Mouse (Mus musculus): Measurements from ENCODE around the gene Klhl25.
A peak's percentile ranks its signal among the peaks of the same experiment; 100 is the strongest.
"Not testable (repeated sequence)": the region's sequence is repeated elsewhere in the genome, so short reads cannot be mapped to it uniquely, and the experiment has no call there.

The Klhl25 gene

GRCm38 (mm10) chr7:75873216-75873615, 25.1 kb downstream of the Klhl25 start:
- DNase-seq (ENCODE audit: low read depth, low spot score): no peak

DNA sequence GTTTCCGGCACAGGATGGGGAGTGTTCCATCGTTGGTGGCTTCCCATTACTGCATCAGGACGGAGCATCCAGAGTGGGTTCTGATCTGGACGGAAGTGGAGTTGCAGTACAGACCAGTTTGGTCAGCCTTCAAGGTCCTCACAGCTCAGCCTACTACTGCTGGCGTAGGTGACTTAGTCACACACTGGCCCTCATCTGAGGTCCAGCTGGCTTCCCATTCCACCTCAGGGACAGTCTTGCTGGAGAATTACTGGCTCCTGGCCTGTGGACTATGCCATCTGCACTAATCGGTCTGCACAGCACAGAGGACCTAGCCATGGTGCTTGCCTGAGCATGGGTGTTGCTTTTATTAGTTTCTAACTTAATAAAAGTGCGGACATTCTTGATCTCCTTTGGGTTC, 25.6 kb downstream of the Klhl25 start:
- DNase-seq (ENCODE audit: low read depth, low spot score): no peak

GRCm38 (mm10) chr7:75879436-75879835, 31.3 kb downstream of the Klhl25 start:
- not testable (repeated sequence) for DNase-seq (ENCODE audit: low read depth, low spot score)

DNA sequence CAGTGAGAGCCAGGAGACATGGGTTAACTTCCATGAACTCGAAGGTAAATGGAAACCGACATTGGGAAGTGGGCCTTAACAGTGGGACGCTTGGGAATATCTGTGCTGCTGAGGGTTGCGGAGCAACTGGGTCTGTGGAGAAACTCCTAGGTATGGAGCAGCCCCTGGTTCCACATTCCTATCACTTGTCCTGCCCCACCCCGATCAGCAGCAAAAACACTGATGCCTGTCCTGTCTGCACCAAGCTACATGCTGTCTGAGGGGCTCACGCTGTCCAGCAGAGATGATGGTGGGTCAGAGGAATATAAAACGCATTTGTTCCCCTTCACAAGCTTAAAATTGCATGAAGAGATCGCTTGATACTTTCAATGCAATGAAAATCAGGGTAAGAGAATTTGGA, 32.1 kb downstream of the Klhl25 start:
- no peak for DNase-seq (ENCODE audit: low read depth, low spot score)

- peak; percentile 50 for DNase-seq (ENCODE audit: low read depth, low spot score)
These were observed 32.5 kb downstream of the Klhl25 start for GRCm38 (mm10) chr7:75880650-75881049.

GRCm38 (mm10) chr7:75881376-75881775, 33.3 kb downstream of the Klhl25 start:
- DNase-seq (ENCODE audit: low read depth, low spot score): no peak

- DNase-seq (ENCODE audit: low read depth, low spot score): no peak
These were observed 33.7 kb downstream of the Klhl25 start for GRCm38 (mm10) chr7:75881791-75882190.

GRCm38 (mm10) chr7:75891466-75891865, 43.4 kb downstream of the Klhl25 start:
- no peak for DNase-seq (ENCODE audit: low read depth, low spot score)

- DNase-seq (ENCODE audit: low read depth, low spot score): no peak
These were observed 44.6 kb downstream of the Klhl25 start for GRCm38 (mm10) chr7:75892737-75893136.

DNA sequence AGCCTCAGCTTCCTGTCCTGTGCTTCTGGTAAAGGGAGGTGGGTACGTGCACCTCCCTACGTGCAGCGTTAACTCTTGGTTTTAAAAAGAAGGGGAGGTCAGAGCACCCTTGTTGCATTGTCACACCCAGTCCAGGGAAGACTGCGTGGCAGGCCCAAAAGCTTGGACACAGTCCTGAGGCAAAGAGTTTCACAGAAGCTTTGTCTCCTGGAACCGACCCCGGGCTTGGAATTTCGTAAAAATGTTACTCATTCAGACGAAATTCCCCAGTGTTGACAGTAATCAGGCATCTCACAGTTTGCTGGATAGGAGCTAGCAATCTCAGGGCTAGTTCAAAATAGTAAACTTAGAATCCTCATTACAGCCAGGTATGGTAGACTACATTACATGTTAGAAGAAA, 45.6 kb downstream of the Klhl25 start:
- no peak for DNase-seq (ENCODE audit: low read depth, low spot score)

- no peak for DNase-seq (ENCODE audit: low read depth, low spot score)
These were observed 48.9 kb downstream of the Klhl25 start for GRCm38 (mm10) chr7:75897041-75897440.

DNA sequence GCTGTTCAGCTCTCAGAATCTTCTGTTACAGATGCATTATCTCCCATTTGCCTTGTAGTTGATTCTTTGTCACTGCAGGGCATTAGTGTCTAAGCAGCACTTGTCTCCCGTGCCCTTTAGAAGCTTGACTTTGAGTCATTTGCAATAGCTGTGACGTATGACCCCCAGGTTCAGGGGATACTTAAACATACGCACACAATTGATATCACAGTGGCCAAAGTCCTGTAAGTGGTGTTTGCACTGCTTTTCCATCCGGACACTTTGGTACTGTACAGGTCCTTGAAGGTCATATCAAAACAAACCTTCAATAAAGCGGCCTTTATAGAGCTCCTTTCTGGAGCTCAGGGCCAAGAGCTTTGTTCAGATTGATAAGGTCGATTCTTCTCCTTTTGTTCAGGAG, 51.0 kb downstream of the Klhl25 start:
- DNase-seq (ENCODE audit: low read depth, low spot score): no peak

GRCm38 (mm10) chr7:75899517-75899916, 51.4 kb downstream of the Klhl25 start:
- DNase-seq (ENCODE audit: low read depth, low spot score): no peak

GRCm38 (mm10) chr7:75899954-75900353, 51.8 kb downstream of the Klhl25 start:
- DNase-seq (ENCODE audit: low read depth, low spot score): no peak

DNA sequence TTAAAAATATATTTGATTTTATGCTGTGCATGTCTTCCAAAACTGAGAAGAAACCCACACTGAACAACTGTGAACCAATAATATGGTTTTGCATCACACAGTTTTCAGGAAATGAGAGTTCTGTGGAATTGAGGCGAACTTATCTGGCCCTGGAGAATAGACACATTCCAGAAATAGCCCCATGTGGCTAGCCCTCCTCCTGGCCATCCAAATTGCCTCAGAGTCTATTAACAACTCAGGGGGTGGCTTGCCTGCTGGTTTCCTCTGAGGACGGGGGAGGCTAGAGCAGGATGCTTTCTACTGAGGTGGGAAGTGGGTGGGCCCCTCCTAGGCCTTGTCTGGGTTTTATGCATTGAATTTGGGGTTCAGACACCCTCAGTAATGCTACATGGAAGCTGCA, 57.0 kb downstream of the Klhl25 start:
- DNase-seq (ENCODE audit: low read depth, low spot score): no peak

- peak; percentile 76 for DNase-seq (ENCODE audit: low read depth, low spot score)
These were observed 62.0 kb downstream of the Klhl25 start for GRCm38 (mm10) chr7:75910035-75910651.

DNA sequence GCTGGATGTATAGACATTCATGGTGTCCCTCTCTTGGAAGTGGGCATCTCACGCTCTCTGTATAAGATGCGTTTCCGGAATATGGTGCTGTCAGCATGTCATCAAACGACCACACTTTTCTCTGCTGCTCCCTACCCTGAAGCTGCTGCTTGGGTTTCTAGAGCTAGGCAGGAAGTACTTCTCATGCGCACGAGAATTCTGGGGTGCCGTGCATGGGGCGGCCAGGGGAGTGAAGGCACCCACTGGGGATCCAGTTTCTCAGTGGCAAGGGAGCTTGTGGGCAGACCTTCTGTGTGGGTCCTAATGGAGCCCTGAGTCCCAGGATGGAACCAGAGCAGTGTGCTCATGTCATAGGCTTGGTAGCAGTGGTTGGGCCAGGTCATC, 62.5 kb downstream of the Klhl25 start:
- DNase-seq (ENCODE audit: low read depth, low spot score): no peak

DNA sequence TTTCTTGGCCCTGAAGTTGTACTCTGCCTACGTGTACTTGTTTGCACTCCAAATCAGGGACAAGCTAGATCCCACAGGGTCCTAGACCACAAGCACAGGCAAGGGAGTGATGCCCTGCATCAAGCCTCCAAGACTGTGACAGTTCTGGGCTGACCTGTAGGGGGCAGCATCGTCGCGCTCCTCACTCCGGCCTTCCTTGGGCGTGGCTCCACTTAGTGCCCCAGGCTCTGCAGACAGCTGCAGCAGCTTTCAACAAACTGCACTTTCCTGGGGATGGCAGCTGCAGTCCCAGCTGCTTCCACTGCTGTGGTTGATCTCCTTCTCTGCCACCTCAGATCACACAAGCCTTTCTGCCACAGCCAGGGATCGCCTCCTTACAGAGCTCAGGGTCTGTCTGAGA, 65.8 kb downstream of the Klhl25 start:
- DNase-seq (ENCODE audit: low read depth, low spot score): no peak

DNA sequence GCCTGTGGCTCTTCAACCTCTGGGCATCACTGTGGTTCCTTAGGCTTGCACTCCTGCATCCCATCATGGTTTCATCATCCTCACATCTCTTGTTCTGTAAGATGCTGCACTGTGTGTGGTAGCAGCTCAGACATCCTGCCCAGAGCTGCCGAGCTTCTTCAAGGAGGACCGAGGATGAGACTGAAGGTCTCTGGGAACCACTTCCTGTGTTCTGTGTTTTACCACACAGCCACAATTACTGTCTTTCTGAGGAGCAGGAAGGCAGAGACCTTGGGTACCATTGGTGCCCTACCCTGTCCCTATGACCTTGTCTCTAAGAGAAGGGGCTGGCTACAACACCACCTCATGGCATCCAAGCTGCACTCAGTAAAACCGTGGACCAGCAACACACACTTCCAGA, 67.4 kb downstream of the Klhl25 start:
- DNase-seq (ENCODE audit: low read depth, low spot score): not testable (repeated sequence)

DNA sequence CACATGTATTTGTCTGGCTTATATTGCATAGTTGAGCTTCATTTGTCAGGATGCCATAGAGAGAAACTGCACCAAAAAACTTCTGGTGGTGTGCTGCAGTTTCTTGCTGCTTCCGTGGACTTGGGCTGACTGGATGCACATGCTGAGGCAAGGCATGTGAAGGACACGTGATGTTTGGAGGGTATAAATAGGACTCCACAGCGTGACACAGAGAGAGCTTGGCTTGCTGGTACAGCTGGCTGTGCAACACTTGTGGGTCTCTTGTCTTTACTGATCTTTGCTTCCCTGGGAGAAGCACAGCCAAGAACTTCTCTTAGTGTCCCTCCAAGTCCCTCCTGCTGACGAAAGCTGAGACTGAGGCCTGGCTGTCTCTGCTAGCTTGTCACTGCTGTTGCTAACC, 69.6 kb downstream of the Klhl25 start:
- no peak for DNase-seq (ENCODE audit: low read depth, low spot score)

- not testable (repeated sequence) for DNase-seq (ENCODE audit: low read depth, low spot score)
These were observed 71.6 kb downstream of the Klhl25 start for GRCm38 (mm10) chr7:75919745-75920144.

Data from brain, embryonic 18.5 days (tissue).